Mouse (Mus musculus): ENCODE measurements around the gene Mettl18. TPM values are rescaled to one million over a fixed set of nuclear protein-coding genes. Genes with fewer than 3 reads are reported as not detected.
A peak's percentile ranks its signal among the peaks of the same experiment; 100 is the strongest.
"Not testable (repeated sequence)": the region's sequence is repeated elsewhere in the genome, so short reads cannot be mapped to it uniquely, and the experiment has no call there.

Mettl18 gene
- polyA plus RNA-seq, 1 experiment from 2014 or later: 3.3 TPM

DNA sequence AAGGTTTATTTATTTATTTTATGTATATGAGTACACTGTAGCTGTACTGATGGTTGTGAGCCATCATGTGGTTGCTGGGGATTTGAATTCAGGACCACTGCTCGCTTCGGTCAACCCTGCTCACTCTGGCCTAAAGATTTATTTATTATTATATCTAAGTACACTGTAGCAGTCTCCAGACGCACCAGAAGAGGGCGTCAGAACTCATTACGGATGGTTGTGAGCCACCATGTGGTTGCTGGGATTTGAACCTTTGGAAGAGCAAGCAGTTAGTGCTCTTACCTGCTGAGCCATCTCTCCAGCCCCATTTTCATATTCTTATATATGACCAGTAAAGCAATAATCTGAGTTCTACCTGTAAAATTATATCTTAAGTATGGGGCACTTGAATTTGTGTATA, 27.4 kb downstream of the Mettl18 start:
- not testable (repeated sequence) for ATAC-seq (ENCODE audit: low read depth); H3K27me3 ChIP-seq (ENCODE audit: control insufficient read depth, insufficient read depth, low read depth, low read length); H3K9ac ChIP-seq (ENCODE audit: low read depth, low read length); H3K4me2 ChIP-seq (ENCODE audit: low read depth, low read length); H3K9me3 ChIP-seq (replicated peaks; ENCODE audit: control insufficient read depth, low read length); H3K27ac ChIP-seq (ENCODE audit: low read length); H3K4me1 ChIP-seq (ENCODE audit: control insufficient read depth, low read depth, low read length); H3K4me3 ChIP-seq (ENCODE audit: low read depth, low read length); H3K36me3 ChIP-seq (ENCODE audit: control insufficient read depth, insufficient read depth)
- 60% methylated on average over 5 of the region's 5 CpGs for WGBS (ENCODE audit: insufficient replicate concordance)

DNA sequence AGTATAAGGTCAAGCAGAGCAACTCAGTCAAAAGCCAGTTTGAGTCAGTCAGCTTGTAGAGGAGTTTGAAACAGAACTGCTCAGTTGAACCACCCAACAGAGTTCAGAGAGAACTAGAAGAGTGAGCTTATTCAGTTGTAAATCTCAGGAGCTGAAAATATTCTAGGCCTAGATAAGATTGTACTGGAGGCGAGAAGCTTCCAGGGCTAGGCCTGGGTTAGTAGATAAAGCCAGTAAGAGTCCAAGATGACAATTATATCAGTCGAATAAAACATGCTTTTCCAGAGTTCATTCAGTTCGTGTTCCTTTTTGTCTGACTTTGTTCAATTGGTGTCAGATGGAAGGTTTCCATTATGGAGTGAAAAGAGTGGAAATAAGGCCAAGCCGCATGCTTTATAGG, 31.0 kb downstream of the Mettl18 start:
- no peak for ATAC-seq (ENCODE audit: low read depth)
- Histone ChIP-seq H3K4me2 (ENCODE audit: low read depth, low read length) (no peak overlapping the region), H3K36me3 (ENCODE audit: control insufficient read depth, insufficient read depth) (no peaks in the 10 kb centered on the region), H3K27me3 (ENCODE audit: control insufficient read depth, insufficient read depth, low read depth, low read length) (no peaks in the 10 kb centered on the region), H3K4me1 (ENCODE audit: control insufficient read depth, low read depth, low read length) (no peaks in the 10 kb centered on the region), H3K9ac (ENCODE audit: low read depth, low read length) (no peak overlapping the region), H3K4me3 (ENCODE audit: low read depth, low read length) (no peak overlapping the region), H3K27ac (ENCODE audit: low read length) (no peak overlapping the region), H3K9me3 (replicated peaks; ENCODE audit: control insufficient read depth, low read length) (no peaks in the 10 kb centered on the region)
- 47% methylated on average over 4 of the region's 4 CpGs for WGBS (ENCODE audit: insufficient replicate concordance)

- no peak overlapping the region for H3K27ac ChIP-seq (ENCODE audit: low read length)
- H3K9me3 ChIP-seq (replicated peaks; ENCODE audit: control insufficient read depth, low read length): no peaks in the 10 kb centered on the region
- H3K4me3 ChIP-seq (ENCODE audit: low read depth, low read length): no peak overlapping the region
- H3K4me1 ChIP-seq (ENCODE audit: control insufficient read depth, low read depth, low read length): no peaks in the 10 kb centered on the region
- no peak for ATAC-seq (ENCODE audit: low read depth)
- H3K9ac ChIP-seq (ENCODE audit: low read depth, low read length): no peak overlapping the region
- no peak overlapping the region for H3K4me2 ChIP-seq (ENCODE audit: low read depth, low read length)
- H3K36me3 ChIP-seq (ENCODE audit: control insufficient read depth, insufficient read depth): no peaks in the 10 kb centered on the region
- WGBS (ENCODE audit: insufficient replicate concordance): 43% methylated on average over 5 of the region's 5 CpGs
- no peaks in the 10 kb centered on the region for H3K27me3 ChIP-seq (ENCODE audit: control insufficient read depth, insufficient read depth, low read depth, low read length)
These were observed 32.7 kb downstream of the Mettl18 start for GRCm38 (mm10) chr1:164027416-164027815.

GRCm38 (mm10) chr1:164040385-164041135, 45.9 kb downstream of the Mettl18 start:
- ATAC-seq (ENCODE audit: low read depth): no peak
- WGBS (ENCODE audit: insufficient replicate concordance): 65% methylated on average over 10 of the region's 10 CpGs
- Histone ChIP-seq H3K9me3 (replicated peaks; ENCODE audit: control insufficient read depth, low read length) (no peaks in the 10 kb centered on the region), H3K9ac (ENCODE audit: low read depth, low read length) (no peak overlapping the region), H3K36me3 (ENCODE audit: control insufficient read depth, insufficient read depth) (no peaks in the 10 kb centered on the region), H3K4me3 (ENCODE audit: low read depth, low read length) (no peak overlapping the region), H3K4me1 (ENCODE audit: control insufficient read depth, low read depth, low read length) (no peaks in the 10 kb centered on the region), H3K27me3 (ENCODE audit: control insufficient read depth, insufficient read depth, low read depth, low read length) (no peaks in the 10 kb centered on the region), H3K4me2 (ENCODE audit: low read depth, low read length) (no peak overlapping the region), H3K27ac (ENCODE audit: low read length) (no peak overlapping the region)

GRCm38 (mm10) chr1:164043549-164043948, 48.9 kb downstream of the Mettl18 start:
- ATAC-seq (ENCODE audit: low read depth): peak; percentile 45
- no peaks in the 10 kb centered on the region for H3K4me1 ChIP-seq (ENCODE audit: control insufficient read depth, low read depth, low read length)
- no peak overlapping the region for H3K9ac ChIP-seq (ENCODE audit: low read depth, low read length)
- H3K4me2 ChIP-seq (ENCODE audit: low read depth, low read length): no peak overlapping the region
- H3K27ac ChIP-seq (ENCODE audit: low read length): no peak overlapping the region
- no peak overlapping the region for H3K4me3 ChIP-seq (ENCODE audit: low read depth, low read length)
- H3K9me3 ChIP-seq (replicated peaks; ENCODE audit: control insufficient read depth, low read length): no peaks in the 10 kb centered on the region
- H3K27me3 ChIP-seq (ENCODE audit: control insufficient read depth, insufficient read depth, low read depth, low read length): no peaks in the 10 kb centered on the region
- H3K36me3 ChIP-seq (ENCODE audit: control insufficient read depth, insufficient read depth): no peaks in the 10 kb centered on the region
- WGBS (ENCODE audit: insufficient replicate concordance): 56% methylated on average over 3 of the region's 3 CpGs

Other genes with a start within 250 kb of the Mettl18 start
- 1.7 and 2.0 TPM in 2 replicates for gene Kifap3, start 215.3 kb upstream of the Mettl18 start, polyA plus RNA-seq (2015; fragmentation: Nextera tagmentation; extraction: Ambion mirVana)
- 8.3 TPM in 2 replicates for gene Scyl3, start 65.8 kb upstream of the Mettl18 start, polyA plus RNA-seq (2015; fragmentation: Nextera tagmentation; extraction: Ambion mirVana)
- 7.3 and 7.4 TPM in 2 replicates for gene BC055324, start 93 bp upstream of the Mettl18 start, polyA plus RNA-seq (2015; fragmentation: Nextera tagmentation; extraction: Ambion mirVana)
- gene Sele, start 53.3 kb downstream of the Mettl18 start, polyA plus RNA-seq (2015; fragmentation: Nextera tagmentation; extraction: Ambion mirVana): 0.06 TPM in 1 of 2 replicates, not detected in the other
- 11.8 and 13.4 TPM in 2 replicates for gene Sell, start 67.1 kb downstream of the Mettl18 start, polyA plus RNA-seq (2015; fragmentation: Nextera tagmentation; extraction: Ambion mirVana)
- gene Selp, start 120.4 kb downstream of the Mettl18 start, polyA plus RNA-seq (2015; fragmentation: Nextera tagmentation; extraction: Ambion mirVana): 0.75 and 1.2 TPM in 2 replicates
- 15.3 and 19.1 TPM in 2 replicates for gene F5, start 156.9 kb downstream of the Mettl18 start, polyA plus RNA-seq (2015; fragmentation: Nextera tagmentation; extraction: Ambion mirVana)

Measured in liver, embryonic 16.5 days (tissue).